Mouse (Mus musculus) ES-CJ7 (cell line): Measurements from ENCODE around the gene 1700016K19Rik.

Experiments
- DNase-seq: peaks from one replicate; pipeline ENCODE4 v3.0.0; 2011; ENCODE audit warnings: low read depth, low spot score

1700016K19Rik gene

DNA sequence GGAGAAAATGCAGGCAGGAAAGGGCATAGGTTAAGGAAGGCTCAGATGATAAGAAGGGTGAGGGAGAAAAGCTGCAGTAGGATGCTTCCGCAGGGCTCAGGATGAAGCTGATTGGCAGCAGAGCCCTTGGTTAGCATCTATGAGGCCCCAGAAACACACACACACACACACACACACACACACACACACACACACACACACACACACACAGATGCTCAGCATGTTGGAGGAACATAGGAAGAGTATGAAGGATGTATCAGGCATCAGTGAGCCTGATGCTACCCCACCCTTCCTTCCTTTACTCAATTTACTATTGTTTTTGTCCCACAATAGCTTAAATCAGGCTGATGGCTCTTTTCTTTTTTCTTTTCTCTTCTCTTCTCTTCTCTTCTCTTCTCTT lies 15.1 kb upstream of the 1700016K19Rik start:
- no peak for DNase-seq

DNA sequence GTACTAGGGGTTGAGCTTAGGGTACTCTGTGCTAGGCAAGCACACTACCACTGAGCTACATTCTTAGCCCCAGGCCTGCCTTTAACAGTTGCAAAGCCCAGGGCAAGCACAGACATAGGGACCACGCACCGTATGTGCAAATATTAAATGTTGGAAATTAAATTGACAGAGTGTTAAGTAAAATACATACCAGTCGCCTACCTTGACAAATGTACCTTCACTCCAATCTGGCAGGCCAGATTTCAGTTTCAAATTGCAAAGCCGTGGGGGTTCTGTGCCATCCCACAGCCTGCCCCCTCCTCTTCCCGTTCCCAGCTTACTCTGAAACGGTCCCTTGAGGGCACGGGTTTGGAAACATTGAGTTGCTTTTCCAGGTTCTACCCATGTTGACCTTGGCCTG lies 13.8 kb upstream of the 1700016K19Rik start:
- DNase-seq, result no peak

DNA sequence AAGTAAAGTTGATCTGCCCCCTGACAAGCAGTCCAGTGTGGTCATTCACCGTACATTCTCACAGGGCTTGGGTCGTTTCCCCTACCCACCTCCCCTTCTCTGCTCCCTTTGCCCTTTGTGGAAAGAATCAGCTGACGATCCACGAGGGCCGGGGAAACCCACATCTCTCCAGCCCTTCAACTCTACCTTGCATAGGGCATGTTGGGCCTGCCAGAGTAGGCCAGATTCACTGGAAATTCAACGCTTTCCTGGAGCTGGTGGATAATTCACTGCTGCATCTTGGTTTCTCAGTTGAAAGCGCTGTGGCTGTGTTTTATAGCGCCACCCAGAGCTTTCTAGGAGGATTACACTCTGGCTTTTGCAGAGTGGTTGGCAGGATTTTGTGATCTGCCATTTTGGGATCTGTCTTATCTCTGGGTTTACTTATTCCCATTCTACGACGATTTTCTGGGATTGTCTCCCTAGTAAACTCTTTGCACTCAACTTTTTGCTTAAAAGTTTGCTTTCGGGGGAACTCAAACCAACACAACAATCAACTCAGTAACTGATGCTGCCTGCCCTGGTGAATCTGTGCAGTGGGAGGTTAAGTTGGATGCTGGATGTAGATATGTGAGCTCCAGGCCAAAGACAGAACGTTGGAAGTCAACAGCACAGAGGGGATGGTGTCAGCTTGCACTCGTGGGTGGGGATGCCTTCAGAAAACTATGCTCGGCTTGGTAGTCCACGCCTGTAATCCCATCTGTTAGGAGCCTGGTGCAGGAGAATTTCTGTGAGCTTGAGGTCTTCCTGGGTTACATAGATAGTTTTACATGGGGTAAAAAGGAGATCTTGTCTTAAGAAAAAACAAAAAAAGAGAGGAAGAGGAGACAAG lies 8.5 kb upstream of the 1700016K19Rik start:
- DNase-seq, result peak; percentile 38

DNA sequence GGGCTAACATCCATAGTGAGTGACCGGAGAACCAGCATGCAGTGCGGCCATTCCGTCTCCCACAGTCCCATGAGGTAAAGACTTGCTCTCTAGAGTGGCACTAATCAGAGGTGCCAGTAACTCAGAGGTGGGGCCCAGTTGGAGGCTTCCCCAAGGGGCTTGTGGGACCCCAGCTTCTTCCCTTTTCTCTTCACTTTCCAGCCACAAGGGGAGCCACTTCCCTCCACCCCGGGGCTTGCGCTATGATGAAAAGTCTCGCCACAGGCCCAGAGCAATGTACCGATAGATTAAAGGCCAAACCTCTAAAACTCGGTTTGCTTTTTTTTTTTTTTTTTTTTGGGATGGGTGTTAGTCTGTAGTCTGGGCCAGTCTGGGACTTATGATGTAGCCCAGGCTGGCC lies 7.8 kb upstream of the 1700016K19Rik start:
- no peak for DNase-seq

DNA sequence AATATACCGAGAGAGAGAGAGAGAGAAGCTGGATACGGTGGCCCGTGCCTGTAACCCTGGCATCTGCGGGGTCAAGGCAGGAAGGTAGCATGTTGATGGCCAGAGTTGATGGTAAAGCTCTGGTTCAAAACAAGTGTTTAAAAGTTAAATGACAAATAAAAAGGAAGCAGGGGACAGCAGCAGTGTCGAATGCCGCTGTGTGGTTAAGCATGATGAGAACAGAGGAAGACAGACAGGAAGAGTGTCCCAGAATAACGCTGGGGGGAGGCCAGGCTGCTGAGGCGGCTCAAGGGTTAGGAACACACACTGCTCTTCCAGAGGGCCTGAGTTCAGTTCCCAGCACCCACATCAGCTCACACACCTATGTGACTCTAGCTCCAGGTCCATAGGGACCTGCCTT lies 7.2 kb upstream of the 1700016K19Rik start:
- DNase-seq, result no peak

DNA sequence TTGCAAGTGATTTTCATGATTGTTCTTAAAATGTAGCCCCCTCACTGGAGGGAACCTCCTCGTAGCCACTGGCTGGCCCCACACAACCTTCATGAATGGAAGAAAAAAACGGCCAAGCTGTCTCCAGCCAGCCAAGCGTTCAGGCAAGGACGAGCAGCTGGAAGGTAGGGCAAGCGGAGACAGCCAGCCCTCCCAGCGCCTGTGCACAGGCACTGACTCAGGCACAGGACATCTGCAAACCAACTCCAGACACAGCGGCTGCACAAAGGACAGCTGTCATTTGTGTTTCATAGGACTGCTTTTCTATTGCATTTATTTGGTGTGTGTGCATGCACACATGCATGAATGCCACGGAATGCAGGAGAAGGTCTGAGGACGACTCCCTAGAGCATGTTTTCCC lies 5.4 kb upstream of the 1700016K19Rik start:
- DNase-seq, result no peak

DNA sequence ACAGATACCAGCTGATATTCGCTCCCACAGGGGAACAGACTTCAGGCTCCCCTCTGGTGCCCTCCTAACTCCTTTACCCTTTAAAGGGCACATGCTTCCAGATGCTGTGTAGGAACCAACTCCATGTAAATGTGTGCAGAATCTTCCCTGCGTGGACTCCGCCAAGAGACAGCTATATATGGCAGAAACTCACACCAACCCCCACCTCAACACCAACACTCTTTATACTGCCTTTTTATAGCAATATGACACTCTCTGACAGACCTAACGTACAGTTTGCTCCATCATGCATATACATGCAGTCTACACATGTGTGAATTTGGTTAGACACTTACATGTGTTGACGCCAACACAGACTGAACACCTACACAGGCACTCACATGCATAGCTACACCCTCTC lies 989 bp downstream of the 1700016K19Rik start:
- DNase-seq, result no peak

DNA sequence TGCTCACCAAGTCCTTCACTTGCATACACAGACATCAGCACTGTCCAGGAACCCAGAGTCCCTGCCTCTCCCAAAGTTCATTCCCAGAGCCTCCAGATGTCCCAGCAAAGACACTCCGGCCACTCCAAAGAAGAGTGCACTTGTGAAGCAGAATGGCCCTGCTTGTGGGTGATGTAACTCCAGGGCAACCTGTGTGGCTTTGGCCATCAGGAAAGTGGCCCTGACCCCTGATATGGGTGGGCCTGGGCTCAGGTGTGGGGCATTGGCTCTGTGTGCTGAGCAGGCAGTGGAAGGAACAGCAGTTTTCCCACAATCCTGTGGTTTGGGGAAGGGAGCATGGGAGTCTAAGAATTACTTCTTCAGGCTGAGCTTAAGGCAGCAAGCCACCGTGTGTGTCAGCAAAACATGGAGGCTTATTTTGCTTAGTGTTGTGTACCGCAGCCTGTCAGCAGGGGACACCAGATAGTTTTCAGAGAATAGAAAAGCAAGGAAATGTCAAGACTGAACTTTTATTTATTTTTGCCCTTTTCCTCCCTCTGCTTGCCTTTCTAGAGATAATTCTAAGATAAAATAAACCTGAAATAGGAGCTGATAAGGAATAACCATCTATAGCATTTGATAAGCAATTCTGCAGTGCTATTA lies 1.6 kb downstream of the 1700016K19Rik start:
- no peak for DNase-seq

DNA sequence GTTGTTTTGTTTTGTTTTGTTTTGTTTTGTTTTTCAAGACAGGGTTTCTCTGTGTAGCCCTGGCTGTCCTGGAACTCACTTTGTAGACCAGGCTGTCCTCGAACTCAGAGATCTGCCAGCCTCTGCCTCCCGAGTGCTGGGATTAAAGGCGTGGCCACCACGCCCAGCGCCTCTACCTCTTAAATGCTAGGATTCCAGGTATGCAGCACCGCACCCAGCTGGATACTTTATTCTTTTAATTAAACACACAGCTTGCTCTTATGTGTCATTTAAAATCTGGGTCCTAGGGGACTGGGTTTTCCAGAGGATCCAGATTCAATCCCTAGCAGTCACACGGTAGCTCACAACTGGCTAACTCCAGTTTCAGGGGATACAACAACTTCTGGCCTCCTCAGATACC lies 4.6 kb downstream of the 1700016K19Rik start:
- peak; percentile 34 for DNase-seq

DNA sequence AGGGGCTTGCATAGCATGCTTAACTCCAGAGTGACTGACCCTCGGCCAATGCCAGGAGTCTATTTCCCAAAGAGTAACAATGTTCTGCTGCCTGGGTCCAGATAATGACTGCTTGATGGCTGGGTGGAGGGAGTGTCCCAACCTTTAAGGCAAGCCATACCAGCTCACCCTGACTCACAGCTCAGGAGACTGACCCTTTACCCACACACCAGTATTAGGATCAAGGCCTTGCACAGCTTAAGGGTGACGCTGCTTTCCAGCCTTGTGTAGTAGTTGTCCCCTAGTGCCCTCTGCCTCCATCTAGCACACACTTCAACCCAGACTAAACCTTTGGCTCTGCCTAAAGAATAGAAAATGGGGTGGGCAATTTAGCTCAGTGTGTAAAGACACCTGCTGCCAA lies 8.4 kb downstream of the 1700016K19Rik start:
- no peak for DNase-seq

DNA sequence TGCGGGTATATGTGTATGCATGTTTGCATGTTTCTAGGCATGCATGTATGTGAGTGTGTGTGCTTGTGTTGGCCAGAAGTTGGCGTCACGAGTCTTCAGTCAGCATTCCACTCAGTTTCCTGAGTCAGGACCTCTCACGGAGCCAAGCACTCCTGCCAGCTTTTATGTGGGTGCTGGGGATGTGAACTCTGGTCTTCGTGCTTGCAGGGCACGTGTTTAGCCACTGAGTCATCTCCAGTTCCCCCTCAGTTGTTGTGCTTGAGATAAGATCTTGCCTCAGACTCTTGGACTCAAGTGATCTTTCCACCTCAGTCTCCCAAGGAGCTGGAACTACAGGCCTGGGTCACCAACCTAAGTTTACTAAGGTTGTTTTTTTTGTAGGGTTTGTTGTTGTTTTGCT lies 9.4 kb downstream of the 1700016K19Rik start:
- DNase-seq, result no peak

DNA sequence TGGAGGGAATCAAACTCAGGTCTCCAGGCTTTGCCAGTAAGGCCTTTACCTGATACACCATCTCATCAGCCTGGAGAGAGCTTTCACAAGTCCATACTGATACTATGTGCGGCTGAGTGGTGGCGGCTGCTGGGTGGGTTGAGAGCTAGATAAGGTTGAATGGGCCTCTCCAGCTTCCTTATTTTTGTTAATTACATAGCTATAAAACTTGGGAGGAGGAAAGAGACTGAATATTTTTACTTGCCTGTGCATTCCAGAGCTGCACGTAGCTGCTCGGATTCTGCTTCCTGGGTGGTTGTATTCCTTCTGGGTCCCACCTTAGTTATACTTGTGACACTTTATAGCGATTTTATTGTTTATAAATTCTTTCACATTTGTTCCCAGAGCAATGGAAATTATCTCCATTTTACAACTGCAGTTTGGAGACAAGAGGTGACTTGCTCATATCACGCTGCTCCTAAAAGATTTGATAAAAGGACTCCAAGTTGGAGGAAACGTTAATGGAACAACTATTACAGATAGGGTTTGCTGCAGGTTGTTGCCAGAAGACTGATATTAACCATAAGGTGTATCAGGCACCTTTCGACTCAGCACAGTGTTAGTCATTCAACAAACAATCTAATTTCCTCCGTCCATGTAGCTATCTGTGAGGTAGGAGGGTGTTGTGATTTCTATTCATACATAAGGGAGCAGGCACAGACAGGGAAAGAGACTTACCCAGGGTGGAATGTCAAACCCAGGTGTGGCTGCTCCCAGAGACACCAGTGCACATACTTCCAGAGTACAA lies 11.3 kb downstream of the 1700016K19Rik start:
- DNase-seq, result no peak

DNA sequence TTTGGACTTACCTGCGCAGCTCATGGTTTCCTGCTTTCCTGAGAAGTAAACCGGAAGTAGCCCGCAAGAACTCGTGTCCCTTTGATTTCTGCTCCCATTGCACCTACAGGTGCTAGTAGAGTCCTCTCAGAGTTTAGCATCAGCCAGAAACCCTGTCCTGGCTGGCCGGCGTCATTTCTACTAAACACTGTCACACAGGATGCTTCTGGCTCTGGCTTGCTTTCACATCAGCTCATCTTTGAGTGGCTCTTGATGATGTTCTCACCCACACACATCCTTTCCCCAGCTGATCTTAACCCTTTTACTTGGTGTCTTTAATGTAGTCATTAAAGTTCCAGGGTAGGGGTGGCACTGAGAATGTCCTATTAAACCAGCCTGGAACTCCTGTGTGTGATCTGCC lies 15.5 kb downstream of the 1700016K19Rik start:
- no peak for DNase-seq

DNA sequence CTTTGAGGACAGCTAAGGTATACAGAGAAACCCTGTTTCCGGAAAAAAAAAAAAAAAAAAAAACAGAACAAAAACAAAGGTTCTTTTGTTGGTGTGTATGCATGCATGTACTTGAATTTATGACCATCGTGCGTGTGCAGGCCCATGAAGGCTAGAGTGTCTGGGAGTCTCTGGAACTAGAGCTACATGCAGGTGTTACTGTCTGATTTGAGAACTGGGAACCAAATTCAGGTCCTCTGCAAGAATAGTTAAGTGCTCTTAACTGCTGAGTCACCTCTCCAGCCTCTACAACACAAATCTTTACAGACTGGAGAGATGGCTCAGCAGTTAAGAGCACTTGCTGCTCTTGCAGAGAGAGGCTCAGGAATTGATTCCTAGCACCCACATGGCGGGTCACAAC lies 16.1 kb downstream of the 1700016K19Rik start:
- DNase-seq, result no peak

DNA sequence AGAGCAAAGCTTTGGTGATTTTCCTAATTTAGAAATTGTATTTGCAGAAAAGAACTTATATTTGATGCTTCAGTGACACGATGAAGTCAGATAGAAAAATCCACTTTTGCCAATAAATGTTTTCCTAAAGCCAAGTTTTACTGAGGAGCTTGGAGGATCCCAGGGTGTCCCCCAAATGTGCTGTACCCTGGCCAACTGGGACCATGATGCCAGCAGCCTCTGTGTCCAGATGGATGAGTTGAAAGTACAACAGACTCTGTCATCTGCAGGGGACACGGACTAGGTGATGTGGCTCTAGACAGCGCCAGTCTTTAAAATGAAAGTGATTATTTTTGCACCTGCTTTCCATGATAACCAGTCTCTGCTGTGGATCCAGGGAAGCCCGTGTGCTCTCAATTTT lies 20.2 kb downstream of the 1700016K19Rik start:
- no peak for DNase-seq

DNA sequence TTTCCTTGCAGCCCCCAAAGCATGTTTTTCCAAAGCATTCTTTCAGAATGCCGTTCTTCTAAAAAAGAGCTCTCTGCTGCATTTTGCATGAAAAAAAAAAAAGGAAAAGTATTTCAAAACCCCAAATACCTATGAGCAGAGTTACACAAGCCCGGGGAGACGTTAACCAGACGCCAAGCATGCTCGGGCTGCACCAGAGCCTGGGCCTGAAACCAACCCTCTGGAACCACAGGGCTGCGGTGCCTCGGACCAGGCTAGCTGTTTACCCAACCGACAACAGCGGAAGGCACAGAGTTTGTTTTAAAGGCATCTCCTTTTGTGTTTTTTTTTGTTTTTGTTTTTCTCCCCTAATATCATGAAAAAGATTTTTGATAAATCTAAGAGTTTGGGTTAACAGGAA lies 21.2 kb downstream of the 1700016K19Rik start:
- DNase-seq, result no peak

DNA sequence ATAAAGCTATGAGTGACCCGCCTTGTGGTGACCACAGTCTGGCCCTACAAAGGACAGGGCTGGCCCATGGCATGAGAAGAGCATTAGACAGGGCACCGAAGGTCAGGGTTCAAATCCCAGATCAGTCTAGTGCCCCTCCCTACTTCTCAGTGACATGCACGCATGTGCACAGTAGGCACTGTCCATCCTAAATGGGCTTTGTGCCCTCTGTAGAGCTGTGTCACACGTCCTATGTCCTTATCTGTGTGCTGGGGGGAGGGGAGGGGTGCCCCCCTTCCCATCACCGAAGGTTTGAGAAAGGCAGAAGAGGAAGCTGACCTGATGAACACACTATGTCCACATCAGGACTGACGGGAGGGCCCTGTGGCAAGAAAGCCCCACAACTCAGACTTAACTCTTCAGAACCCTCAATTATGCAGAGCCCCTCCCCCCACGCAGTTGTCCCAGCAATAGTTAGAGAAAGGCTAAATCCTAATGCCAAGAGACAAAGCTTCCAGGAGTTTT lies 25.4 kb downstream of the 1700016K19Rik start:
- no peak for DNase-seq

DNA sequence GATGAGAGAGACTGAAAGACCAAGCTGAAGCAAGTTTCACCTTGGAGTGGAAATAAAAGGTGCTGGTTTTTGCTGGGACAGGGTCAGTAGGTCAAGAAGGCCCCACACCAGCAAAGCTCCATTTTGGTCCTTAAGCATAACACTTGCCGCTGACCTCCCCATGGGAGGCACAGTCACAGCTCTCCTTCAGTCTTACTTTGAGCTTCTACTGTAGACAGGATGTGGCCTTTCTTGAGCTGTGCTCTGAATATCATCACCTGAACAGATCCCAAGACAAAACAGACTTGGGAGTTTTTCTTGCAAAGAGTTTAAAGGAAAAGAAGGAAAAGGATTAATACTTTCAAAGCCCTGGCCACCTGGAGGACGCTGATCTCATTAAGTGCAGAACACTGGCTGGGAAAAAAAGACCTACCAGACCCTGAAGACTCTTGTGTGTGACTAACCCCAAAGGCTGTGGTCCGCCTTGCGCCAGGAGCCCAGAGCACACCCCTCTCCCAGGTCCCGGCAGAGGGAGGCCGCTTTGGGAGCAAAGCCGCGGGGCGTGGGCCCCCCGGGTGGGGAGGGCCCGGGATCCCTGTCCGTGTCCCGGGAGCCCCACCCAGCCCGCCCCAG lies 26.9 kb downstream of the 1700016K19Rik start:
- DNase-seq, result peak; percentile 24

DNA sequence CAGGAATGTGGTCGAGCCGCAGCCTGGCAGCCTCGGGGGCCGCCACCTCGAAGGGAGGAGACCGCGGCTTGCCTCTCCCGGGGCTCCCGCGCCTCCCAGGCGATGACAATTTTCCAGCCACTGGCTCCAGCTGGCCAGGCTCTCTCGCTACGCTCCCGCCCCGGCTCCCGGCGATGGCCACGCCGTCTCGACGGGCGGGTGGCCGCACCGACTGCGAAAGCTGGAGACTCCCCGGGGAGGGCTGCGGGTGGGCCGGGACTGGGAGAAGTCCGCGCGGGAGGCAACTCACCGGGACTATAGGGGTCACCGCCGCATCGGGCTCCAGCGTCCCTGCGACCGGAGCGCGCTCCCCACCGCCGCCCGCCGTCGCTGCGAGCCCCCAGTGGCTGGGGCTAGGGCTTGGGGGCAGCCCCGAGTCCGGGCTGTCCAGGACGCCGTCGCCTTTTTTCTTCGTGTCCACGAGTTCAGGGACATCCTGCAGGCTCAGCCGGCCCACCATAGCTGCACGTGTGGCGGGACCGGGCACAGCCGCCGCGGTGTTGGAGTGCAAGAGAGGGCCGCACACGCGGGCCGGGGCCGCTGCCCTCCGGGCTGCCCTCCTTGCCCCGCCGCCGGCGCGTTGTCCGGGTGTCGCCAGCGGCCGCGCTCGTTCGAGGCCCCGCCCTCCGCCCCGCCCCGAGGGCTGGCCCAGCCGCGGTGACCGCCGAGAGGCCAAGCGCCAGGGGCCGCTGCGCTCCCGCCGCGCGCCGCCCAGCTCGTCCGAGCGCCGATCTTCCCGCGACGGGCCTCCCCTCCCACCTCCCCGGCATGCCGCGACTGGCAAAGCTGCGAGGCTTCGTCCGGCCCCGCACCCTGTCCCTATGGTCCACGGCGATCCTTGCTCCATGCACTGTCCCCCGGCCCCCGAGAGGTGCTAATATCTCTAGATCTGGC lies 27.7 kb downstream of the 1700016K19Rik start, which contains the start of gene Rflnb:
Rflnb (minus strand) TSS at position 644 of the 933 bp plus-strand sequence.
- peak; percentile 27 for DNase-seq

DNA sequence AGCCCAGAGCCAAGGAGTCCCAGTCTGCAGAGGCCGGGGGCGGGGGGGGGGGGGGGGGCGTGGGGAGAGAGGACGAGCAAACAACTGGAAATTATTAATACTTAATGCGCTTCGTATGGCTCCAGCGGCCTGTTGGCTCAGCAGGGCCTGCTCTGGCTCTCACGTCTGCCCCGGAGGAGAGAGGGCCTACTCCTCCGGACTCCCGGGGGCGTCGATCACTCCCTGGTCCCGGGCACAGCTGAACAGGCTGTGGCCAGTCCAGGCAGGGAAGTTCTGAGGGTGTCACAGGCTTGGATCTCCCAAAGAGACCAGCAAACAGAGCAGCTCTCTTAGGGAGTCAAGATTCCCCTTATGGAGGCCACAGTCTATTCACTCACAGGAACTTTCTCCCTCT lies 28.4 kb downstream of the 1700016K19Rik start:
- DNase-seq, result no peak

DNA sequence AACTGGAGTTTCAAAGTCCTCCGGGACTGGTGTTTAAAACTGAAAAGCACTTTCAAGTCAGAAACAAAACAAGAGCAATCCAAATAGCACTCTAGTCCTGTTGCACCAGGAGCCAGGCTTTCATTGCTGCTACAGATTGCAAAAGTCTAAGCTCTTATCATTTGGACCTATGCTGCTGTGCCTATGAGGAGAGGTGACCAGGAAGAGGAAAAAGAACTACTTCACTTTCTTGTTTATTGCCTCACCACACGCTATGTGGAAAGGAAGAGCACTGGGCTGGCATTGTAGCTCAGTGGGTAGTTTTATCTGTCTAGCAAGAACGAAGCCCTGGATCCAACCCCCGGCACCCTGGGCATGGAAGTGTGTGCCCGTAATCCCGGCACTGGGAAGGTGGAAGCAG lies 33.6 kb downstream of the 1700016K19Rik start:
- no peak for DNase-seq
